ENCODE assay signal across 9 mouse cellular contexts in the genomic region with DNA sequence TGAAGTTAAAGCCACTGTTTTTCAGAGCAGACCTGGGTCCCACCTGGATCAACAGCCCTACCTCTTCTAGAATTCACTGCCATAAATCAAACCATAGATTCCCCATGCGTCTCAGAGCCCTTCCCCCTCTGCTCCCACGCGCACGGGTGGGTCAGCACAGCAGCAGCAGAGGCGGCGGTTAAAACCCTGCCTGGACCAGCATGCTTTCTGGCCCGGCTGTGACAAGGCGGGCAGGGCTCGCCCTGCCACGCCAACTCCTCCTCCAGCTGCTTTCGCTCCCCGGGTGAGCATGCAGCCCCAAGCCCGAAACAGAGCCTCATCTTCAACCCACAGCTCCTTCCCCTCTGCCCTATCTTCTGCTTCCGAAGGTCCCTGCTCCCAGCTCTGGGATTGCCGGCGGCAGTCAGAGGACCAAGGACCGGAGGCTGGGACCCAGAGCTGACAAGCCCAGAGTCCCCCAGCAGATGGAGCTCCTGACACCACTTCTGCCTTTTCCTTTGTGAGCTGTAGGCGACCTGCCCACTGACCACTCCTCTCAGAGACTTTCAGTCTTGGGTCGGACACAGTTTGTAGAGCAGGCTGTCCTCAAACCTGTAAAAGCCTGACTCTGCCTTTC. TPM values are rescaled to one million over a fixed set of nuclear protein-coding genes. Genes with fewer than 3 reads are reported as not detected.
DNase-seq lines count a peak whose midpoint lies in the region; ATAC-seq and TF ChIP-seq lines count a peak whose summit lies in the region.
"Had no signal": no experiment of that assay in that cellular context is flagged by ENCODE, and none has a peak within 500 bp of the region (broad histone marks: within the 10 kb centered on the region; RNA-seq: fewer than 3 reads in every experiment).

No protein-coding gene starts in this region.

- H3K36me3 ChIP-seq in ES-E14 (ENCODE audit: control insufficient read depth, insufficient read depth, low read length, poor library complexity, severe bottlenecking) = no peaks in the 10 kb centered on the region
- H3K36me3 ChIP-seq in hindbrain, embryonic 10.5 days = peaks cover 2% of the 10 kb centered on the region; the same call in 1 of the 2 replicates

- H3K9ac ChIP-seq in ES-E14 (ENCODE audit: insufficient read depth, low read depth, low read length, poor library complexity, severe bottlenecking) = no peak overlapping the region

- no peak overlapping the region for H3K27ac ChIP-seq in ES-E14 (ENCODE audit: insufficient read depth, low read depth, low read length, poor library complexity, severe bottlenecking)
- peak overlapping the region; percentile 83 for H3K27ac ChIP-seq in hindbrain, embryonic 10.5 days

- 1% methylated on average over 19 of the region's 19 CpGs for WGBS in hindbrain, embryonic 10.5 days

- no peak for DNase-seq in ES-E14 (ENCODE audit: low read depth, low spot score)
- DNase-seq in cerebellum, adult 18-20 months = peak; percentile 54 to 62
- DNase-seq in hindbrain, embryonic 10.5 days (ENCODE audit: low spot score) = peak; percentile 89
- DNase-seq in layer of hippocampus, postnatal 14 days (ENCODE audit: low spot score in 2 of 2) = peak; percentile 67 to 68
- peak; percentile 83 for DNase-seq in lung, postnatal 14 days
- peak; percentile 87 for DNase-seq in retina, postnatal 1 day
- DNase-seq in c-Kit-positive CD71-positive TER-119-positive erythroid progenitor cells, embryonic 14.5 days (ENCODE audit: low spot score) = no peak

- no peaks in the 10 kb centered on the region for H3K4me1 ChIP-seq in ES-E14 (ENCODE audit: control insufficient read depth in 2 of 2, insufficient read depth in 2 of 2, low read length in 2 of 2, poor library complexity in 1 of 2)
- H3K4me1 ChIP-seq in hindbrain, embryonic 10.5 days (replicated peaks) = peaks cover 3% of the 10 kb centered on the region

- H3K4me3 ChIP-seq in ES-E14 (ENCODE audit: insufficient read depth in 1 of 2, low read depth in 1 of 2, low read length in 2 of 2, poor library complexity in 1 of 2, severe bottlenecking in 1 of 2) = peak overlapping the region; percentile 27 to 30; a peak in 1 of 4 replicates
- H3K4me3 ChIP-seq in hindbrain, embryonic 10.5 days = peak overlapping the region; percentile 57
- H3K4me3 ChIP-seq: erythroblast, embryonic 14.5 days had no signal

- H3K9me3 ChIP-seq in ES-E14 (ENCODE audit: control insufficient read depth, insufficient read depth, low read depth, low read length) = no peaks in the 10 kb centered on the region
- H3K9me3 ChIP-seq in hindbrain, embryonic 10.5 days = peaks cover 6% of the 10 kb centered on the region; the same call in 1 of the 2 replicates

- peaks cover 5% of the 10 kb centered on the region; the same call in 1 of the 2 replicates for H3K27me3 ChIP-seq in hindbrain, embryonic 10.5 days (ENCODE audit: insufficient read depth, poor library complexity, severe bottlenecking)

- ATAC-seq in frontal cortex, adult (ENCODE audit: low TSS enrichment) = peak; percentile 88

- in situ Hi-C loops in ES-E14 (cut with MboI; ENCODE audit: low sequenced_read_pairs in 2 of 2, unreplicated experiment in 2 of 2) = no loop called here

TF ChIP-seq in ES-E14, 5 proteins besides CTCF, POLR2A, EP300 and RAD21:
- TF ChIP-seq MAFK (IDR thresholded peaks at IDR 0.05; ENCODE audit: insufficient read depth, low read depth, low read length) (no peak), ZC3H11A (IDR thresholded peaks at IDR 0.05; ENCODE audit: borderline replicate concordance, low read depth, low read length) (no peak)
TF ChIP-seq in ES-E14: peak in this region for 0.

RNA-seq across cellular contexts. Expression of a gene that starts 8.3 kb away (rescaled TPM):
- not detected in 2 replicates for total RNA-seq in ES-E14 (2012; rRNA removed)
- polyA plus RNA-seq in hindbrain, embryonic 10.5 days (2016; fragmentation: Nextera tagmentation; extraction: Ambion mirVana) = 21.4 and 28.9 TPM in 2 replicates
- total RNA-seq in layer of hippocampus, postnatal 14 days (2021) = 1 to 10 TPM; 1.9 to 3.7 TPM
- polyA plus RNA-seq: erythroblast, embryonic 14.5 days had no signal

RNA-seq across cellular contexts. Expression of a gene that starts 17.6 kb away (rescaled TPM):
- total RNA-seq in ES-E14 (2012; rRNA removed) = 13.9 and 25.2 TPM in 2 replicates
- polyA plus RNA-seq in hindbrain, embryonic 10.5 days (2016; fragmentation: Nextera tagmentation; extraction: Ambion mirVana) = 15.1 and 20.0 TPM in 2 replicates
- total RNA-seq in layer of hippocampus, postnatal 14 days (2021) = not detected
- polyA plus RNA-seq: erythroblast, embryonic 14.5 days had no signal

RNA-seq across cellular contexts. Expression of a gene that starts 17.6 kb away (rescaled TPM):
- total RNA-seq in ES-E14 (2012; rRNA removed) = 1.3 and 4.4 TPM in 2 replicates
- 1.6 and 1.9 TPM in 2 replicates for polyA plus RNA-seq in hindbrain, embryonic 10.5 days (2016; fragmentation: Nextera tagmentation; extraction: Ambion mirVana)
- total RNA-seq in layer of hippocampus, postnatal 14 days (2021) = not detected
- polyA plus RNA-seq: erythroblast, embryonic 14.5 days had no signal

Comparison
In these comparisons a context has a peak if more than half of its experiments do, and no peak if none do; other contexts are left out.
1. DNase-seq: peak in cerebellum, adult 18-20 months (2 of 2), hindbrain, embryonic 10.5 days (single experiment), layer of hippocampus, postnatal 14 days (2 of 2), lung, postnatal 14 days (single experiment) and retina, postnatal 1 day (single experiment); none in ES-E14 (single experiment) and c-Kit-positive CD71-positive TER-119-positive erythroid progenitor cells, embryonic 14.5 days (single experiment).
2. RNA of a gene that starts 17.6 kb away (total RNA-seq): 13.9 to 25.2 TPM in ES-E14; not detected in layer of hippocampus, postnatal 14 days; every median in the first group is over 10 times any median in the second.